Mouse (Mus musculus) C2C12 (cell line): ENCODE data around the gene Msrb3.

Source experiments
- CEBPB ChIP-seq: IDR thresholded peaks from one replicate; pipeline ENCODE4 v1.6.1; 2011; ENCODE audit warnings: low read depth, mild to moderate bottlenecking, control low read depth, moderate library complexity
- CTCF ChIP-seq: IDR thresholded peaks from one replicate; pipeline ENCODE4 v1.5.1; 2011; ENCODE audit not compliant: control insufficient read depth, insufficient read depth, insufficient read length
- FOSL1 ChIP-seq: IDR thresholded peaks from one replicate; pipeline ENCODE4 v1.8.0; 2011; ENCODE audit warnings: mild to moderate bottlenecking, low read length; ENCODE audit not compliant: poor library complexity, insufficient read depth, severe bottlenecking
- MAX ChIP-seq: IDR thresholded peaks from one replicate; pipeline ENCODE4 v1.6.1; 2011; ENCODE audit warnings: mild to moderate bottlenecking, control low read depth
- MYOD1 ChIP-seq: IDR thresholded peaks from one replicate; pipeline ENCODE4 v1.6.1; 2011; ENCODE audit warnings: low read depth; ENCODE audit not compliant: control insufficient read depth, insufficient read length
- MYOG ChIP-seq: IDR thresholded peaks from one replicate; pipeline ENCODE4 v1.6.1; 2011; ENCODE audit not compliant: control insufficient read depth, insufficient read length; ENCODE audit errors: extremely low read depth
- USF1 ChIP-seq: IDR thresholded peaks from one replicate; pipeline ENCODE4 v1.6.1; 2011; ENCODE audit warnings: low read depth, mild to moderate bottlenecking, control low read depth, moderate library complexity

DNA sequence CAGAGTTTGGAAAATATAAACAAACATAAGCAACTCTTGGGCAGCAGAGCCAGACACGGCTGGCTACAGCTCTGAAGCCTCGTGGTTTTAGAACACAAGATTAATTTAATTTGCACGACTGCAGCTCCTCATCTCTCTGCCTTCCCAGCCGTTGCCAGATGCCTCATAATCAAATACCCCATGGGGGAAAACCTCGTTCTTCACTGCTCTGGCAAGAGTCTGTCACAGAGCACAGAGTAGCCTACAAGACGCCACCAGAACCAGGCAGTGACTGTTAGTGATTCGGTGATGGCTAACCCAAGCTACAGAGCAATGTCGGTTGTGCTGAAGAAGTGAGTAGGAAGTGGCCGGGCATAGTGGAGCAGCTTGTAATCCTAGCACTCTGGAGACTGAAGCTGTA is 2.8 kb upstream of the Msrb3 start:
- TF ChIP-seq CTCF (no peak), USF1 (no peak), MAX (no peak), MYOD1 (no peak), FOSL1 (no peak), CEBPB (no peak), MYOG (no peak)
